Mouse (Mus musculus) forebrain, embryonic 16.5 days (tissue): Measurements from ENCODE around the gene Madcam1. TPM values are rescaled to one million over a fixed set of nuclear protein-coding genes. Genes with fewer than 3 reads are reported as not detected.

ENCODE experiments used
- ATAC-seq: fragments of 200-750 bp; cut with Nextera tagmentation; 2 replicates; pipeline ENCODE4 v1.8.0; 2017; ENCODE audit warnings: mild to moderate bottlenecking, moderate library complexity
- H3K27ac ChIP-seq: fragments of 300-500 bp; sonication (generic); 2 replicates; pipeline ENCODE4 v1.5.1; 2014; ENCODE audit warnings: low read length, control low read depth
- H3K27me3 ChIP-seq: fragments of 300-500 bp; sonication (generic); replicated peaks from 2 replicates; pipeline ENCODE4 v1.6.1; 2014; ENCODE audit warnings: low read length; ENCODE audit not compliant: control insufficient read depth, insufficient read depth
- H3K36me3 ChIP-seq: fragments of 300-500 bp; sonication (generic); 2 replicates; pipeline ENCODE4 v1.6.1; 2014; ENCODE audit not compliant: control insufficient read depth, insufficient read depth
- H3K4me1 ChIP-seq: fragments of 300-500 bp; sonication (generic); replicated peaks from 2 replicates; pipeline ENCODE4 v1.6.1; 2014; ENCODE audit warnings: low read length; ENCODE audit not compliant: control insufficient read depth, insufficient read depth
- H3K4me2 ChIP-seq: fragments of 300-500 bp; sonication (generic); 2 replicates; pipeline ENCODE4 v1.6.1; 2014; ENCODE audit warnings: mild to moderate bottlenecking, low read length, control low read depth
- H3K4me3 ChIP-seq: fragments of 300-500 bp; sonication (generic); replicated peaks from 2 replicates; pipeline ENCODE4 v1.5.1; 2014; ENCODE audit warnings: mild to moderate bottlenecking, low read length, control low read depth
- H3K9ac ChIP-seq: fragments of 300-500 bp; sonication (generic); replicated peaks from 2 replicates; pipeline ENCODE4 v1.6.1; 2014; ENCODE audit warnings: low read depth, low read length, control low read depth
- H3K9me3 ChIP-seq: fragments of 300-500 bp; sonication (generic); 2 replicates; pipeline ENCODE4 v1.6.1; 2016; ENCODE audit warnings: low read length; ENCODE audit not compliant: control insufficient read depth
- WGBS: fragments of 180-500 bp; shearing (Covaris S2); extraction: QIAGEN DNeasy Blood & Tissue Kit; methylation state at CpG from one replicate; pipeline ENCODE4 v1.1.7; 2014; 5-methylcytosine and 5-hydroxymethylcytosine counted together
- polyA plus RNA-seq: library from polyadenylated mRNA; unstranded; fragments of >200 nt; fragmentation: Nextera tagmentation; extraction: Ambion mirVana; gene quantifications from 2 replicates; pipeline ENCODE4 v1.2.1, GENCODE M21; 2015

The Madcam1 gene
- polyA plus RNA-seq, 1 experiment from 2014 or later: 0.57 TPM

DNA sequence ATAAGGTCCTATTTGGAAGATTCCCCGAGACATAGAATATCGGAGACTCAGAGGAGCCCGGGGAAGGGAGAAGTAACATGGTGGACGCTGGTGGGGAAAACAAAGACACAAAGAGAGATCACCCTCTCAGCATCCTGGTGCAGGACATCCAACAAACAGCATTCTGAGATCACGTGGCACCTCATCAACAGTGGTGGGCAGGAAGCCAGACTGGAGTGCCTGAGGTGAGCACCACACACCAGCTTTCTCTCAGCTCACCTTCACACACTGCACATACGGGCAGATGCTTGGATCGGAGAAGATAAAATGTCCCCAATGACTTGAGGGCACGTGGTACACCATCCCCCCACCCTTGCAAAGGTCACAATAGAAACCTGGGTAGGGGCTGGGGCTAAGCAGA is 28.1 kb upstream of the Madcam1 start:
- 77% methylated on average over 8 of the region's 8 CpGs for WGBS
- no peak; the same call in 1 of the 2 replicates for ATAC-seq
- Histone ChIP-seq H3K36me3 (no peaks in the 10 kb centered on the region), H3K9me3 (no peaks in the 10 kb centered on the region), H3K4me2 (peak overlapping the region; percentile 88), H3K27me3 (peaks cover 12% of the 10 kb centered on the region), H3K27ac (no peak overlapping the region), H3K4me3 (no peak overlapping the region), H3K9ac (no peak overlapping the region), H3K4me1 (peaks cover 16% of the 10 kb centered on the region)

- Histone ChIP-seq H3K9ac (peak within 1 kb of the TSS; percentile 76), H3K4me3 (peak within 1 kb of the TSS; percentile 62), H3K27ac (peak within 1 kb of the TSS; percentile 83), H3K36me3 (no peaks in the 10 kb centered on the region), H3K4me1 (peaks cover 16% of the 10 kb centered on the region), H3K9me3 (no peaks in the 10 kb centered on the region), H3K27me3 (peaks cover 12% of the 10 kb centered on the region), H3K4me2 (peak within 1 kb of the TSS; percentile 88)
- ATAC-seq: peak; percentile 89
- under 1% methylated on average over 111 of the region's 116 CpGs for WGBS
These were observed 26.9 kb upstream of the Madcam1 start, which contains the start of gene Shc2 for GRCm38 (mm10) chr10:79637128-79638110. Shc2 (minus strand) TSS chr10:79637918.

DNA sequence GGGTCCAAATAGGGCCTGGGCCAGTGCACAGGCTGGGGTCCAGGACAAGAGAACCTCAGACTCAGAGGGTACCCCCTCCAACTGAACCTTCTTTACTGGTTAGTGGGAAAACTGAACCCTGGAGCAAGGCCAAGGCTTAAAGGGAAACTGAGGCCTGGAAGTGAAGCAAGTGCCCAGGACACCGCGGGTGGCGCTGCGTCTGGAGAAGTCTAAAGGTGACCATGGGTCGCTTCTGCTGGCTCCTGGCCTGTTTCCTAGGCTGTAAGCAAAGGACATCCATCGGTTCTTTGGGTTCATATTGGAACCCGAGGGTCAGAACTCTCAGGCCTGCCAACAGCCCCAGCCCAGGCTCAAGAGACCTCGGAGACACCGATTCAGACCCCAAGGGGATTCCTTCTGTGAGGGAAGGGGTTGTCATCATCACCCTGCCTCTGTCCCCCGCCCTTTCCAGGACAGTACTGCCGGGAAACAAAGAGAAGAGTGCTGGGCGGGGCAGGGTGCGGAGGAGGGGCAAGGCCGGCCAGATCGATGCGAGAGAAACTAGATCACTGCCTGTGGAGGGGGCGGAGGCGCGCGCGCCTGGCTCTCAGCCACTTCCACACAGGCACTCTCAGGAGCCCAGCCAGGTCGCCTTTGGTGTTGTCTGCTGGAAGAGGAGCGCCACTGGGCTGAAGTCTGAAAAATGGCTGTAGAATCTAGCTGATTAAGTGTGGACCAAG is 25.7 kb upstream of the Madcam1 start:
- 4% methylated on average over 23 of the region's 23 CpGs for WGBS
- no peak for ATAC-seq

DNA sequence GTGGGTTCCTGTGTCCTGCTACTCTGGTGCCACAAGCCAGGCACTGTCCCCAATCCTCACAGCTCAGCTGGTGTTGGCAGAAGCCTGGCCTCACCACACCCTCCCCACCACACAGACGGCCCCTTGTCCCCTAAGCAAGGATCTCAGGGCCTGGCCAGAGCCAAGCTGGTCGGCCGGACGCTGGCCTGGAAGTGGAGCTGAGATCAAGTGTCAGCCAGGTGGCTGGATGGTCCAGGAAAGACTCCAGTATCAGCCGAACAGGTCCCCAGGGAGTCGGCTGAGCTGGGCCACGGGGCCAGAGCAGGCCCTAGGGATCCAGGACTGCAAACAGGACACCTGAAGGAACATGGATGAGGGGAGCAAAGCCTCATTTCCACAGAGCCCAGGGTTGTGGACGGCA is 18.6 kb upstream of the Madcam1 start, which contains the start of gene Odf3l2:
TSS of gene Odf3l2 (minus strand) at position 28 of the 400 bp plus-strand sequence.
- ATAC-seq: no peak
- Histone ChIP-seq H3K27me3 (no peaks in the 10 kb centered on the region), H3K4me2 (no peak within 1 kb of the TSS), H3K4me1 (no peaks in the 10 kb centered on the region), H3K27ac (no peak within 1 kb of the TSS), H3K4me3 (no peak within 1 kb of the TSS), H3K9ac (no peak within 1 kb of the TSS), H3K9me3 (no peaks in the 10 kb centered on the region), H3K36me3 (no peaks in the 10 kb centered on the region)
- 79% methylated on average over 8 of the region's 8 CpGs for WGBS

More for the DNA sequence above, 25.7 kb upstream of the Madcam1 start:
- H3K36me3 ChIP-seq: no peaks in the 10 kb centered on the region
- H3K27me3 ChIP-seq: peaks cover 12% of the 10 kb centered on the region
- H3K4me1 ChIP-seq: peaks cover 16% of the 10 kb centered on the region
- peak overlapping the region; percentile 76 for H3K9ac ChIP-seq
- H3K4me2 ChIP-seq: peak overlapping the region; percentile 88
- no peak overlapping the region for H3K27ac ChIP-seq
- H3K9me3 ChIP-seq: no peaks in the 10 kb centered on the region
- H3K4me3 ChIP-seq: peak overlapping the region; percentile 62

DNA sequence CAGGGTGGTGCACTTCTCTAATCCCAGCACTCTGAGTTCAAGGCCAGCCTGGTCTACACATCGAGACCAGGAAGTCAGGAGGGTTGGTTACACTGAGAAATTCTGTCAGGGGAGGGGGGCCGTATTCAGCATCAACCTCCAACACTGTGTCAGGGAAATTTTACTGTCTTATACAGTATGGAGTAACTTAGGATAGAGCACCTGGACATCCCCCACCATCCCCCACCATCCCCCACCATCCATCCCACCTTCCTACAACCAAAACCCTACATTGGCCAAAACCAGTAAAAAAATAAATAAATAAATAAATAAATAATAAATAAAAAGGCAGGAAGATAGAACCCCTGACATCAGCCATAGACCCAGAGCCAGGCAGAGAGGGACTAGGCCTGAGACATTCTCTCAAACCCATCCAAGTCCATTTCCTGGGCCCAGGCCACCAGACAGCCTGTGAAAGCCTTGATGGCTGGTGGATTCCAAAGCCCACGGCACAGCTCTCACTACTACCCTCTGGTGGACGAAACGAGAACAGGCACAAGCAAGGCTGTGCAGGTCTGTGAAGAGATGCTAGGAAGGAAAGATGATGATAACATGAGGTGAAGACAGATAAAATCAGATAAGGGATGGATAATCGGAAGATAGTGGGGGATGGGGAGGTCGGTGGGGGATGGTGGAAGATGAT is 15.1 kb upstream of the Madcam1 start:
- Histone ChIP-seq H3K4me3 (no peak overlapping the region), H3K36me3 (no peaks in the 10 kb centered on the region), H3K9ac (no peak overlapping the region), H3K4me2 (no peak overlapping the region), H3K27me3 (no peaks in the 10 kb centered on the region; the same call in 1 of the 2 replicates), H3K27ac (no peak overlapping the region), H3K9me3 (no peaks in the 10 kb centered on the region), H3K4me1 (no peaks in the 10 kb centered on the region)
- WGBS: 30% methylated on average over 7 of the region's 7 CpGs
- peak; percentile 78 for ATAC-seq

- Histone ChIP-seq H3K4me1 (peaks cover 6% of the 10 kb centered on the region; the same call in 1 of the 2 replicates), H3K27ac (no peak overlapping the region), H3K9ac (no peak overlapping the region), H3K4me3 (no peak overlapping the region), H3K36me3 (no peaks in the 10 kb centered on the region), H3K9me3 (no peaks in the 10 kb centered on the region), H3K27me3 (no peaks in the 10 kb centered on the region; the same call in 1 of the 2 replicates), H3K4me2 (no peak overlapping the region)
- ATAC-seq: no peak
- 79% methylated on average over 7 of the region's 7 CpGs for whole genome bisulfite sequencing
These were observed 11.6 kb upstream of the Madcam1 start for GRCm38 (mm10) chr10:79652789-79653188.

- no peaks in the 10 kb centered on the region for H3K36me3 ChIP-seq
- no peaks in the 10 kb centered on the region for H3K9me3 ChIP-seq
- no peak overlapping the region for H3K4me3 ChIP-seq
- peak overlapping the region; percentile 66 for H3K27ac ChIP-seq
- peaks cover 6% of the 10 kb centered on the region; the same call in 1 of the 2 replicates for H3K4me1 ChIP-seq
- no peaks in the 10 kb centered on the region; the same call in 1 of the 2 replicates for H3K27me3 ChIP-seq
- H3K9ac ChIP-seq: no peak overlapping the region
- 18% methylated on average over 1 of the region's 1 CpGs for WGBS
- peak; percentile 88 for ATAC-seq
- no peak overlapping the region for H3K4me2 ChIP-seq
These were observed 9.4 kb upstream of the Madcam1 start for GRCm38 (mm10) chr10:79654946-79655395.

DNA sequence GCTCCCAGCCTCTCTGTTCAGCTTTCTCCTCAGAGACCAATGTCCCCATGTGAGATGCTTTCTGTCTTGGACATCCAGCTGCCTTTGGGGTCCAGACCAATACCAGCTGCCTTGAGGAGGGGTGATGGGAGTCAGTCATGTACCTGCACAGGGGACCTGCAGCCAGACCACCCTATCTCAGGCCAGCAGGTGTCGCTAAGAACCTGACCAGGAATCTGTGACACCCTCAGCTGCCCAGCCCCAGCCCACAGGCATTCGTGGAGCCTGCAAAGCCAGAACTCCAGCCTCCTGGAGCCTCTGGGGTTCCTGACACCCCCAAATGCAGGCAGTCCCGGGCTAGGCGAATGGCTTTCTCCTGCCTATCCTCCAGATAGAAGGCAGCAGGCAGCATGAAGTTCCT is 5.5 kb upstream of the Madcam1 start:
- Histone ChIP-seq H3K27me3 (no peaks in the 10 kb centered on the region), H3K4me2 (no peak overlapping the region), H3K4me1 (peaks cover 6% of the 10 kb centered on the region; the same call in 1 of the 2 replicates), H3K9ac (no peak overlapping the region), H3K9me3 (no peaks in the 10 kb centered on the region), H3K4me3 (no peak overlapping the region), H3K27ac (no peak overlapping the region), H3K36me3 (no peaks in the 10 kb centered on the region)
- no peak for ATAC-seq
- 10% methylated on average over 4 of the region's 4 CpGs for WGBS
